Mouse (Mus musculus): ENCODE results near the gene Lrrc51. TPM values are rescaled to one million over a fixed set of nuclear protein-coding genes. Genes with fewer than 3 reads are reported as not detected.

Gene Lrrc51
- total and polyA plus RNA-seq, 3 experiments, result 13.6 to 30.8 TPM; not detected in 1

DNA sequence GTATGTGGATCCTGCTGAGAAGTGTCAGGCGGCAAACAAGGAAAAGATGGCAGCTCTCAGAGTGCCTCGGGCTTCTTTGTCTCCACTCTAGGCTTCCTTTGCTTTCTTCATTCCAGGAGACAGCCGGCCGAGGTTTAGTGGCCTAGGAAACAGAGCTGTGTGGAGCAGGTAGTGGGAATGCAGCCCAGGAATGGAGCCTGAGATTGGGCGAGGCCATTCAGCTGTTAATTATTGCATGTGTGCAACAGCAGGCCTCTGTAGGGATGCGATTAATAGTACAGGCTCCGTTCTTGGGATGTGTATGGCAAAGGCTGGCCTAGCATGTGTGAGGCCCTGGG, 64.6 kb downstream of the Lrrc51 start:
- Histone ChIP-seq H3K27ac (ENCODE audit: control insufficient read depth, low read depth, low read length) (no peak overlapping the region), H3K36me3 (ENCODE audit: control insufficient read depth in 1 of 2, insufficient read depth in 2 of 2, low read length in 2 of 2) (no peaks in the 10 kb centered on the region), H3K9me3 (replicated peaks; ENCODE audit: insufficient read depth, low read length) (no peaks in the 10 kb centered on the region), H3K27me3 (ENCODE audit: control insufficient read depth in 1 of 2, insufficient read depth in 2 of 2, low read length in 2 of 2) (no peaks in the 10 kb centered on the region; a peak in 1 of 4 replicates), H3K79me2 (ENCODE audit: control insufficient read depth, insufficient read depth, low read length, poor library complexity) (no peaks in the 10 kb centered on the region), H3K4me3 (ENCODE audit: control insufficient read depth in 1 of 2, insufficient read depth in 1 of 2, low read depth in 2 of 2, low read length in 2 of 2) (no peak overlapping the region), H3K9ac (ENCODE audit: control insufficient read depth, low read depth, low read length, poor library complexity, severe bottlenecking) (no peak overlapping the region), H3K4me1 (ENCODE audit: control insufficient read depth in 1 of 2, insufficient read depth in 2 of 2, low read length in 2 of 2) (no peaks in the 10 kb centered on the region)
- DNase-seq (ENCODE audit: low read depth, low spot score), result no peak
- TF ChIP-seq POLR2A (IDR thresholded peaks at IDR 0.05; ENCODE audit: control insufficient read depth in 1 of 2, insufficient read depth in 1 of 2, low read depth in 1 of 2, low read length in 2 of 2, poor library complexity in 1 of 2) (no peak), MYC (IDR thresholded peaks at IDR 0.05; ENCODE audit: low read depth, low read length) (no peak), JUND (IDR thresholded peaks at IDR 0.05; ENCODE audit: low read depth, low read length) (no peak), TBP (IDR thresholded peaks at IDR 0.05; ENCODE audit: low read depth, low read length) (no peak), BHLHE40 (IDR thresholded peaks at IDR 0.05; ENCODE audit: borderline replicate concordance, low read depth, low read length) (no peak), CHD2 (IDR thresholded peaks at IDR 0.05; ENCODE audit: low read length) (no peak), HCFC1 (IDR thresholded peaks at IDR 0.05; ENCODE audit: low read depth, low read length) (no peak), GABPA (IDR thresholded peaks at IDR 0.05; ENCODE audit: low read depth, low read length) (no peak), TCF12 (IDR thresholded peaks at IDR 0.05; ENCODE audit: low read depth, low read length) (no peak), MAFK (IDR thresholded peaks at IDR 0.05; ENCODE audit: borderline replicate concordance, low read depth, low read length) (no peak), ZC3H11A (IDR thresholded peaks at IDR 0.05; ENCODE audit: low read depth, low read length) (no peak), USF2 (IDR thresholded peaks at IDR 0.05; ENCODE audit: borderline replicate concordance in 1 of 2, insufficient read depth in 1 of 2, low read depth in 1 of 2, low read length in 2 of 2) (no peak), MXI1 (IDR thresholded peaks at IDR 0.05; ENCODE audit: low read depth, low read length) (no peak), RCOR1 (IDR thresholded peaks at IDR 0.05; ENCODE audit: low read depth, low read length) (no peak)

DNA sequence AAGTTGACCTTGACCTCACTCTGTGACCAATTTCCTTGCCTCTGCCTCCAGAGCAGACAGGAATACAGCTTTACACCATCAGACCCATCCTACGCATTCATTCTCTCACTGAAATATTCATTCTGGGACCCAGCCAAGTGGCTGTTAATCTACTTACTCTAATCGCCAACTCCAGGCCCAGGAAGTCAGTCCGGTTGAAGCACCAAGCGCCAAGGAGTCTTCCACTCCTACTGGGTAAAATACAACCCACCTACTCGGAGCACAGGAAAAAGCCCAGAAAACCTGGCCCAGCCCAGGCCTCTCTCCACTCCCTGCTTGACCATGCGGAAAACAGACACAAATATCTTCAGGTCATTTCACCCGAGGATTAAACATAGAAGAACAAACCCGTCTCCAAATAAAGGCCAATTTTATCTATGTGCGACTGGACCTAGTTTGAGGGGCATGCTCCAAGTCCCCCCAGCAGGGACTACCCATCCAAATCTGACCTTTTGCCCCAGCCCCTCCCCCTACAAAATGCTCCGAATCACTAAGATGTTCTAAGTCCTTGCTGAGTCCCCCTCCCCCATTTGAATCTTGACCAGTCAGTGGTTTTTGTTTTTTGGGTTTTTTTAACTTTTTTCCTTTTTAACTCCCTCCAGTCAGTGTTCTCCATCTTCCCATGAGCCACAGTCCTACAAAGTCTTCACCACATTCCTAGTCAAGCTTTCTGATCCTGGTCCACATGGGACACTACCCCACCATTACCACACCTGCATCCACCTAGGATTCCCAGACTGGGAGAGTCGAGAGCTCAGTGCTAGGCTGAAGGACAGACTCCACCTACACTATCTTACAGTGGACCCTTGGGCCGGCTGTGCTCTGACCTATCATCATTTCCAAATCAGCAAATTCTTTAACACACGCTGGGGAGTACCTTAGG, 65.2 kb downstream of the Lrrc51 start:
- no peaks in the 10 kb centered on the region; a peak in 1 of 4 replicates for H3K27me3 ChIP-seq (ENCODE audit: control insufficient read depth in 1 of 2, insufficient read depth in 2 of 2, low read length in 2 of 2)
- no peaks in the 10 kb centered on the region for H3K9me3 ChIP-seq (replicated peaks; ENCODE audit: insufficient read depth, low read length)
- H3K27ac ChIP-seq (ENCODE audit: control insufficient read depth, low read depth, low read length), result no peak overlapping the region
- TF ChIP-seq MXI1 (IDR thresholded peaks at IDR 0.05; ENCODE audit: low read depth, low read length), result no peak
- TF ChIP-seq KAT2A (conservative IDR thresholded peaks at IDR 0.05; ENCODE audit: low read depth, low read length), result no peak
- no peak for TF ChIP-seq MEF2A (IDR thresholded peaks at IDR 0.05; ENCODE audit: extremely low read depth, insufficient replicate concordance, low read depth, low read length, poor library complexity, severe bottlenecking)
- no peak for TF ChIP-seq USF2 (IDR thresholded peaks at IDR 0.05; ENCODE audit: borderline replicate concordance in 1 of 2, insufficient read depth in 1 of 2, low read depth in 1 of 2, low read length in 2 of 2)
- TF ChIP-seq SIN3A (IDR thresholded peaks at IDR 0.05; ENCODE audit: low read length), result no peak
- no peaks in the 10 kb centered on the region for H3K36me3 ChIP-seq (ENCODE audit: control insufficient read depth in 1 of 2, insufficient read depth in 2 of 2, low read length in 2 of 2)
- no peak for DNase-seq (ENCODE audit: low read depth, low spot score)
- no peak overlapping the region for H3K9ac ChIP-seq (ENCODE audit: control insufficient read depth, low read depth, low read length, poor library complexity, severe bottlenecking)
- no peak overlapping the region for H3K4me3 ChIP-seq (ENCODE audit: control insufficient read depth in 1 of 2, insufficient read depth in 1 of 2, low read depth in 2 of 2, low read length in 2 of 2)
- H3K79me2 ChIP-seq (ENCODE audit: control insufficient read depth, insufficient read depth, low read length, poor library complexity), result no peaks in the 10 kb centered on the region
- no peaks in the 10 kb centered on the region for H3K4me1 ChIP-seq (ENCODE audit: control insufficient read depth in 1 of 2, insufficient read depth in 2 of 2, low read length in 2 of 2)
